In the genomic region with DNA sequence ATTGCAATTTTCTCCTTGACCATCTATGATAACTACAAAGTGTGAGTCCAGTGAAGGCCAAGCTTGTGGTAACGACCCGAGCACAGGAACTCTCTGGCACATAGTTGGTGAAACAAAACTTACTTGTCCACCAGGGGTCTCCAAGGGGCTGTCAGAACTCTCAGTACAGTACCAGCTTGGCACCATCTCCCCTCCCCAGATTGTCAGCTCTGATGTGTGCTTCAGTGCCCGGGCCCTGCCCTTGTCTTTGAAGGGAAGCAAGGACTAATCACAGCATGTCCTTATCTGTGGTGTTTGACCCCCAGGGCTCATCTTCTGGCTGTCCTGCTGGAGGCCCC, we compare ENCODE assay signal across 8 mouse cellular contexts.
A peak's percentile ranks its signal among the peaks of the same experiment; 100 is the strongest.
DNase-seq lines count a peak whose midpoint lies in the region; ATAC-seq and TF ChIP-seq lines count a peak whose summit lies in the region.
"Had no signal": no experiment of that assay in that cellular context is flagged by ENCODE, and none has a peak within 500 bp of the region (broad histone marks: within the 10 kb centered on the region; RNA-seq: fewer than 3 reads in every experiment).

No protein-coding gene starts in this region.

- H3K27me3 ChIP-seq in liver, postnatal 0 days (ENCODE audit: insufficient read depth, low read length): no peaks in the 10 kb centered on the region
- H3K27me3 ChIP-seq in liver, embryonic 11.5 days (replicated peaks; ENCODE audit: control insufficient read depth, insufficient read depth, low read length): no peaks in the 10 kb centered on the region
- H3K27me3 ChIP-seq in hindbrain, embryonic 16.5 days (replicated peaks; ENCODE audit: control insufficient read depth, insufficient read depth, low read length): no peaks in the 10 kb centered on the region
- H3K27me3 ChIP-seq in midbrain, embryonic 13.5 days: no peaks in the 10 kb centered on the region

- no peak overlapping the region for H3K27ac ChIP-seq in liver, postnatal 0 days (ENCODE audit: low read depth)
- H3K27ac ChIP-seq in liver, embryonic 11.5 days (ENCODE audit: low read depth, low read length): no peak overlapping the region
- H3K27ac ChIP-seq in cortical plate, adult 2 months (ENCODE audit: insufficient read depth, low read length): no peak overlapping the region
- no peak overlapping the region for H3K27ac ChIP-seq in hindbrain, embryonic 16.5 days (ENCODE audit: low read depth, low read length)
- no peak overlapping the region for H3K27ac ChIP-seq in midbrain, embryonic 13.5 days
- H3K27ac ChIP-seq: limb, embryonic 12.5 days had no signal

- H3K4me1 ChIP-seq in liver, postnatal 0 days (ENCODE audit: insufficient read depth): no peaks in the 10 kb centered on the region; the same call in 1 of the 2 replicates
- no peaks in the 10 kb centered on the region; the same call in 1 of the 2 replicates for H3K4me1 ChIP-seq in liver, embryonic 11.5 days (replicated peaks; ENCODE audit: control insufficient read depth, insufficient read depth, low read length)
- H3K4me1 ChIP-seq in cortical plate, adult 2 months (ENCODE audit: control insufficient read depth, insufficient read depth, low read length): no peaks in the 10 kb centered on the region
- no peaks in the 10 kb centered on the region for H3K4me1 ChIP-seq in hindbrain, embryonic 16.5 days (ENCODE audit: control insufficient read depth, insufficient read depth, low read depth, low read length)
- H3K4me1 ChIP-seq in midbrain, embryonic 13.5 days (replicated peaks): no peaks in the 10 kb centered on the region

- no peak for DNase-seq in liver, postnatal 0 days
- DNase-seq in liver, embryonic 11.5 days (ENCODE audit: low spot score): no peak
- peak; percentile 28 for DNase-seq in adrenal gland, postnatal 10 days

- no peaks in the 10 kb centered on the region for H3K36me3 ChIP-seq in liver, postnatal 0 days (replicated peaks; ENCODE audit: insufficient read depth, low read length)
- no peaks in the 10 kb centered on the region for H3K36me3 ChIP-seq in liver, embryonic 11.5 days (ENCODE audit: control insufficient read depth, insufficient read depth, low read length)
- no peaks in the 10 kb centered on the region for H3K36me3 ChIP-seq in hindbrain, embryonic 16.5 days (ENCODE audit: control insufficient read depth, insufficient read depth, low read length)
- H3K36me3 ChIP-seq in midbrain, embryonic 13.5 days: no peaks in the 10 kb centered on the region
- H3K36me3 ChIP-seq: limb, embryonic 12.5 days had no signal

- TF ChIP-seq CTCF in liver, postnatal 0 days (IDR thresholded peaks at IDR 0.05; ENCODE audit: low read depth): peak; percentile 46
- TF ChIP-seq CTCF in cortical plate, adult 2 months (IDR thresholded peaks at IDR 0.05; ENCODE audit: extremely low read depth, insufficient read depth, low read length): peak; percentile 35; the same call in 1 of the 2 replicates

- 47% methylated on average over 3 of the region's 3 CpGs for WGBS in liver, postnatal 0 days (ENCODE audit: insufficient replicate concordance)
- 43% methylated on average over 3 of the region's 3 CpGs for WGBS in liver, embryonic 11.5 days
- WGBS in hindbrain, embryonic 16.5 days: 43% methylated on average over 3 of the region's 3 CpGs
- 72% methylated on average over 3 of the region's 3 CpGs for WGBS in midbrain, embryonic 13.5 days

- TF ChIP-seq EP300 in liver, postnatal 0 days (IDR thresholded peaks at IDR 0.05; ENCODE audit: low read depth): no peak

- no peak for ATAC-seq in liver, postnatal 0 days
- ATAC-seq in liver, embryonic 11.5 days (replicated peaks; ENCODE audit: low FRiP score): no peak
- ATAC-seq in hindbrain, embryonic 16.5 days: peak; percentile 84
- peak; percentile 34; the same call in 1 of the 2 replicates for ATAC-seq in midbrain, embryonic 13.5 days
- no peak for ATAC-seq in CD4-positive, CD25-positive, alpha-beta regulatory T cell, adult 4 months

- no peak for TF ChIP-seq POLR2A in cortical plate, adult 2 months (IDR thresholded peaks at IDR 0.05; ENCODE audit: extremely low read depth, insufficient read depth, low read length)

- H3K9ac ChIP-seq in liver, postnatal 0 days (replicated peaks): no peak overlapping the region
- no peak overlapping the region for H3K9ac ChIP-seq in liver, embryonic 11.5 days (ENCODE audit: low read depth, low read length)
- H3K9ac ChIP-seq in hindbrain, embryonic 16.5 days (ENCODE audit: low read depth, low read length): no peak overlapping the region
- no peak overlapping the region for H3K9ac ChIP-seq in midbrain, embryonic 13.5 days (replicated peaks)
- H3K9ac ChIP-seq: limb, embryonic 12.5 days had no signal

- H3K4me3 ChIP-seq in liver, postnatal 0 days (ENCODE audit: low read depth, low read length): no peak overlapping the region
- H3K4me3 ChIP-seq in liver, embryonic 11.5 days (ENCODE audit: low read depth, low read length): no peak overlapping the region
- H3K4me3 ChIP-seq in cortical plate, adult 2 months (ENCODE audit: insufficient read depth, low read length): no peak overlapping the region
- H3K4me3 ChIP-seq in hindbrain, embryonic 16.5 days (ENCODE audit: low read length): no peak overlapping the region
- H3K4me3 ChIP-seq in midbrain, embryonic 13.5 days (replicated peaks): no peak overlapping the region
- H3K4me3 ChIP-seq: limb, embryonic 12.5 days had no signal

- H3K4me2 ChIP-seq in liver, postnatal 0 days (ENCODE audit: low read depth, low read length): no peak overlapping the region
- H3K4me2 ChIP-seq in liver, embryonic 11.5 days: no peak overlapping the region
- H3K4me2 ChIP-seq in hindbrain, embryonic 16.5 days (ENCODE audit: low read length): no peak overlapping the region
- no peak overlapping the region for H3K4me2 ChIP-seq in midbrain, embryonic 13.5 days (replicated peaks)
- H3K4me2 ChIP-seq: limb, embryonic 12.5 days had no signal

- no peaks in the 10 kb centered on the region for H3K9me3 ChIP-seq in liver, postnatal 0 days (ENCODE audit: low read length)
- no peaks in the 10 kb centered on the region for H3K9me3 ChIP-seq in liver, embryonic 11.5 days (ENCODE audit: control insufficient read depth, low read length)
- no peaks in the 10 kb centered on the region for H3K9me3 ChIP-seq in hindbrain, embryonic 16.5 days (ENCODE audit: control insufficient read depth, low read length)
- no peaks in the 10 kb centered on the region for H3K9me3 ChIP-seq in midbrain, embryonic 13.5 days
- H3K9me3 ChIP-seq: limb, embryonic 12.5 days had no signal

Comparison
In these comparisons a context has a peak if more than half of its experiments do, and no peak if none do; other contexts are left out.
1. ATAC-seq: peak in hindbrain, embryonic 16.5 days (single experiment) and midbrain, embryonic 13.5 days (single experiment); none in liver, postnatal 0 days (single experiment), liver, embryonic 11.5 days (single experiment) and CD4-positive, CD25-positive, alpha-beta regulatory T cell, adult 4 months (single experiment).